Mouse (Mus musculus): ENCODE data around the gene Gm11027.

DNA sequence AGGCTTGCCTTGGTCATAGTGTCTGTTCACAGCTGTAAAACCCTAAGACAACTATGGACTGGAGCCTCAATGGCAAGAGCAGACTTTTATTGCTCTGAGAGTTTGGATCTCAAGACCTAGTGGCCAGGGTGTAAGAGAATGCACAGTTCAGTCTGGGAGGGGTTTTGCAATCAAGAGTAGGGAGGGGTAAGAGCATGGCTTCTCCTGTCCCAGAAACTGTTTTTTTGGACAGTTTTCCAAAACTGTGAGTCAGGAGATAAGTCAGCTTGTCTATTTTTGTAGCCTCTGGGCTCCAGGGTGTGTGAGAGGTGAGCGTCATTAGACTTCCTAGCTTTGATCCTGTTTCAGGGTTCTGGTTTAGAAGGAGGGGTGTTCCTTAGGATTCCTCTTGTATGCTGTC lies 3.4 kb downstream of the Gm11027 start:
- no peak for TF ChIP-seq TAL1 (IDR thresholded peaks at IDR 0.05; ENCODE audit: low read length)
- TF ChIP-seq GATA1 (IDR thresholded peaks at IDR 0.05; ENCODE audit: low read length) = no peak
